Mouse (Mus musculus): ENCODE data around the gene 2410131K14Rik. TPM values are rescaled to one million over a fixed set of nuclear protein-coding genes. Genes with fewer than 3 reads are reported as not detected.

2410131K14Rik gene
- polyA plus RNA-seq, 1 experiment from 2014 or later, result 8.5 TPM

DNA sequence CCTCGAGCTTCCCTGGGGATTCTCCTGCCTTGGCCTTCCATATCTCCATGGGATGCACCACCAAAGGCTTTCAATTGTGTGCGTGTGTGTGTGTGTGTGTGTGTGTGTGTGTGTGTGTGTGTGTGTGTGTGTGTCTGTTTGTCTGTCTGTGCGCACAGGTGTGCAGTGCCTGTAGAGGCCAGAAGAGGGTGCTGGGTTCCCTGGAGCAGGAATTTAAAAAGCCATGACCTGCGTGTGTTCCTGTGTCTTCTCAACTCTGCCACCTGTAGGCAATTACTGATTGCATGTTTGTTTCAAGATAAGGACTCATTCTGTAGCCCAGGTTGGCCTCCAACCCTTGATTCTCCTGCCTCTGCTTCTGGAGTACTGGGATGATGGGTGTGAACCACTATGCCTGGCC lies 46.4 kb downstream of the 2410131K14Rik start:
- no peak overlapping the region for H3K4me2 ChIP-seq (ENCODE audit: low read length)
- no peak for ATAC-seq (replicated peaks; ENCODE audit: low FRiP score, low TSS enrichment, low read depth)
- H3K36me3 ChIP-seq (ENCODE audit: control insufficient read depth, insufficient read depth, low read length), result no peaks in the 10 kb centered on the region
- no peaks in the 10 kb centered on the region for H3K9me3 ChIP-seq (ENCODE audit: control insufficient read depth, low read length)
- H3K4me1 ChIP-seq (replicated peaks; ENCODE audit: control insufficient read depth, insufficient read depth, low read length), result peaks cover 16% of the 10 kb centered on the region
- WGBS, result 92% methylated on average over 4 of the region's 4 CpGs
- H3K4me3 ChIP-seq (ENCODE audit: low read depth, low read length), result no peak overlapping the region
- no peak overlapping the region for H3K27ac ChIP-seq (ENCODE audit: low read depth)
- DNase-seq (ENCODE audit: low spot score), result no peak
- no peaks in the 10 kb centered on the region for H3K27me3 ChIP-seq (replicated peaks; ENCODE audit: control insufficient read depth, insufficient read depth, low read length)
- H3K9ac ChIP-seq (ENCODE audit: low read length), result no peak overlapping the region

DNA sequence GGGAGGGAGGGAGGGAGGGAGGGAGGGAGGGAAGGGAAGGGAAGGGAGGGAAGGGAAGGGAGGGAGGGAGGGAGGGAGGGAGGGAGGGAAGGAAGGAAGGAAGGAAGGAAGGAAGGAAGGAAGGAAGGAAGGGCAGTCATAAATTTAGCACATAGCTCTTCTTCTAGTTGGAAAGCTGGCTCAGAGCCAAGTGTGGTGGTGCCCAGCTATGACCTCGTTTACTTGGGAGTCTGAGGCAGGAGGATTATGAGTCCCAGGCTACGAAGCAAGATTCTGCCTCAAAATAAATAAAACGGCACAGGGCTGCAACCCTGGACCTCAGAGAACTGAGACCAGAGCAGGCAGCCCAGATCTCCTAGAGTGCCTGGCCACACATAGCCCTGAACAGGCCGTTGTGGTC lies 47.4 kb downstream of the 2410131K14Rik start:
- WGBS, result 22% methylated on average over 4 of the region's 4 CpGs
- no peak overlapping the region for H3K9ac ChIP-seq (ENCODE audit: low read length)
- ATAC-seq (replicated peaks; ENCODE audit: low FRiP score, low TSS enrichment, low read depth), result no peak

DNA sequence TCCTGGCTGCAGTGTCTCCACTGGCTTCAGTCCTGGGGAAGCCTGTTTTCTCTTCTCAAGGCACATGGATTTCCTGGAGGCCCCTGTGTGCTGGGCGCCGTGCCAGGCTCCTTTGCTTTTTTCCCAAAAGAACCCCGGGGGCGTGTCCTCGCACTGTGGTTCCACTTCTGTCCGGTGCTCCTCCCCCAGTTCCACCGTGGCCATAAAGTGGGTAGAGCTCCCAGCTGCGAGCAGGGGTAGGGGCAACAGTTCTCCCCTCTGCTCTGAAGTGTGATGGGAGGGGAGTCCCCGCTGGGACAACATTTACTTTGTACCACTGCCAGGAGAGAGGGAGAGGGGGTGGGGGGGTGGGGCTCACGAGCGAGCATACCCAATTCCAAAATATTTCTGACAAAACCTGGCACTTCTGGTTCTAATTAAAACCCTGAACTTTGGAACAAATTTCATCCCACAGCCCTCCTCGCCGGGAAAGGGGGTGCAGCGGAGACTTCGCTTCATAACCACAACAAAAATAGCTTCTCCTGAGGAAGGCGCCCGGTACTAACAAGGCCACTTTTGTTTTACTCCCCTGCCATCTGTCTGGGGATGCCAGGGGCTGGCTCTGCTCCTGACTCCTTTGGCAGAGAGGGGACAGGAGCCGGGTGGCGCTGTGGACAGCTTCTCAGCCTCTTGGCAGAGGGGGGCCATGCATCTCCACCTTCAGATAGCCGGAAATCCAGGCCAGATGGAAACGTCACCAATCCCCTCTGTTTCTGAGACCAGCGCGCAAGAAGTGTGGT lies 49.2 kb downstream of the 2410131K14Rik start:
- Histone ChIP-seq H3K9me3 (ENCODE audit: control insufficient read depth, low read length) (no peaks in the 10 kb centered on the region), H3K27ac (ENCODE audit: low read depth) (peak overlapping the region; percentile 36; the same call in 1 of the 2 replicates), H3K4me3 (ENCODE audit: low read depth, low read length) (no peak overlapping the region), H3K4me2 (ENCODE audit: low read length) (peak overlapping the region; percentile 37), H3K27me3 (replicated peaks; ENCODE audit: control insufficient read depth, insufficient read depth, low read length) (no peaks in the 10 kb centered on the region), H3K9ac (ENCODE audit: low read length) (no peak overlapping the region), H3K36me3 (ENCODE audit: control insufficient read depth, insufficient read depth, low read length) (no peaks in the 10 kb centered on the region), H3K4me1 (replicated peaks; ENCODE audit: control insufficient read depth, insufficient read depth, low read length) (peaks cover 31% of the 10 kb centered on the region)
- 35% methylated on average over 23 of the region's 23 CpGs for WGBS
- peak; percentile 51 for ATAC-seq (replicated peaks; ENCODE audit: low FRiP score, low TSS enrichment, low read depth)
- peak; percentile 84 for DNase-seq (ENCODE audit: low spot score)

More for the DNA sequence above, 47.4 kb downstream of the 2410131K14Rik start:
- Histone ChIP-seq H3K36me3 (ENCODE audit: control insufficient read depth, insufficient read depth, low read length) (no peaks in the 10 kb centered on the region), H3K4me1 (replicated peaks; ENCODE audit: control insufficient read depth, insufficient read depth, low read length) (peaks cover 23% of the 10 kb centered on the region), H3K27me3 (replicated peaks; ENCODE audit: control insufficient read depth, insufficient read depth, low read length) (no peaks in the 10 kb centered on the region), H3K4me3 (ENCODE audit: low read depth, low read length) (no peak overlapping the region), H3K4me2 (ENCODE audit: low read length) (no peak overlapping the region), H3K9me3 (ENCODE audit: control insufficient read depth, low read length) (no peaks in the 10 kb centered on the region), H3K27ac (ENCODE audit: low read depth) (no peak overlapping the region)
- no peak for DNase-seq (ENCODE audit: low spot score)

DNA sequence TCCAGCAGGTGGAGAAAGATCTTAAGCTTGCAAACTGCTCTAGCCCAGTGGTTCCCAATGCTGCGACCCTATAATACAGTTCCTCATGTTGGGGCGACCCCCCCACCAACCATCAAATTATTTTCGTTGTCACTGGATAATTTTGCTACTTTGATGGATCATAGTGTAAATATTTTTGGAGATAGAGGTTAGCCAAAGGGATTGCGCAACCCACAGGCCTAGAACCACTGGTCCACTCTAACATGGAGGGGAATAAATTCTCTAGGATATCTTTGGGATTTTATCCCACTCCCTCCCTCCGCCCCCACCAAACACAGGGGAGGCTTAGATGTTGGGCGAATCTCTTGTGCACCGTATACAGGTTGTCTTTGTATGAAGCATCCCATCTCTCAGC lies 49.8 kb downstream of the 2410131K14Rik start:
- no peak overlapping the region for H3K4me3 ChIP-seq (ENCODE audit: low read depth, low read length)
- H3K4me1 ChIP-seq (replicated peaks; ENCODE audit: control insufficient read depth, insufficient read depth, low read length), result peaks cover 34% of the 10 kb centered on the region
- no peak overlapping the region for H3K9ac ChIP-seq (ENCODE audit: low read length)
- H3K9me3 ChIP-seq (ENCODE audit: control insufficient read depth, low read length), result no peaks in the 10 kb centered on the region
- no peak overlapping the region for H3K4me2 ChIP-seq (ENCODE audit: low read length)
- ATAC-seq (replicated peaks; ENCODE audit: low FRiP score, low TSS enrichment, low read depth), result no peak
- H3K27ac ChIP-seq (ENCODE audit: low read depth), result no peak overlapping the region
- WGBS, result 80% methylated on average over 7 of the region's 7 CpGs
- no peak for DNase-seq (ENCODE audit: low spot score)
- no peaks in the 10 kb centered on the region for H3K27me3 ChIP-seq (replicated peaks; ENCODE audit: control insufficient read depth, insufficient read depth, low read length)
- no peaks in the 10 kb centered on the region for H3K36me3 ChIP-seq (ENCODE audit: control insufficient read depth, insufficient read depth, low read length)

DNA sequence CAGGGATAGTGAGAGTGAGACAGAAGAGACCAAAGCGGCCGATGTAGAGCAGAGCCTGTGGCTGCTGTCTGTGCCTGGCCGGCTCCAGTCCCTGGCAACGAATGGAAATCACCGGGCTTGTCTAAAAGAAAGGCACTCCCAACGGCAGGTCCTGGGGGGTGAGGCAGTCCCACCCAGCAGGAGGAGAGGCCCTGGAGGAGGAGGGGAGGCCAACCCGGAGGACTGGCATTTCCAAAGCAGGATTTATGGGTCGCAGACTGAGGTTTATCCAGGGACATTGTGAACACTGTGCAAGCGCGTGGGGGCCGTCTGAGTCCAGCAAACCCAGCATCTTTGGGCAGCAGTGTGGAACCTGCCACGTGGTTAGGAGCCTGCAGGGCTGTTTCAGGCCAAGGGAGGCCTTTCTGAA lies 52.3 kb downstream of the 2410131K14Rik start:
- Histone ChIP-seq H3K27me3 (replicated peaks; ENCODE audit: control insufficient read depth, insufficient read depth, low read length) (no peaks in the 10 kb centered on the region), H3K27ac (ENCODE audit: low read depth) (peak overlapping the region; percentile 38; the same call in 1 of the 2 replicates), H3K4me3 (ENCODE audit: low read depth, low read length) (no peak overlapping the region), H3K4me2 (ENCODE audit: low read length) (no peak overlapping the region), H3K36me3 (ENCODE audit: control insufficient read depth, insufficient read depth, low read length) (no peaks in the 10 kb centered on the region), H3K9ac (ENCODE audit: low read length) (no peak overlapping the region), H3K4me1 (replicated peaks; ENCODE audit: control insufficient read depth, insufficient read depth, low read length) (peaks cover 36% of the 10 kb centered on the region), H3K9me3 (ENCODE audit: control insufficient read depth, low read length) (no peaks in the 10 kb centered on the region)
- no peak for ATAC-seq (replicated peaks; ENCODE audit: low FRiP score, low TSS enrichment, low read depth)
- DNase-seq (ENCODE audit: low spot score), result no peak
- 24% methylated on average over 12 of the region's 12 CpGs for WGBS

DNA sequence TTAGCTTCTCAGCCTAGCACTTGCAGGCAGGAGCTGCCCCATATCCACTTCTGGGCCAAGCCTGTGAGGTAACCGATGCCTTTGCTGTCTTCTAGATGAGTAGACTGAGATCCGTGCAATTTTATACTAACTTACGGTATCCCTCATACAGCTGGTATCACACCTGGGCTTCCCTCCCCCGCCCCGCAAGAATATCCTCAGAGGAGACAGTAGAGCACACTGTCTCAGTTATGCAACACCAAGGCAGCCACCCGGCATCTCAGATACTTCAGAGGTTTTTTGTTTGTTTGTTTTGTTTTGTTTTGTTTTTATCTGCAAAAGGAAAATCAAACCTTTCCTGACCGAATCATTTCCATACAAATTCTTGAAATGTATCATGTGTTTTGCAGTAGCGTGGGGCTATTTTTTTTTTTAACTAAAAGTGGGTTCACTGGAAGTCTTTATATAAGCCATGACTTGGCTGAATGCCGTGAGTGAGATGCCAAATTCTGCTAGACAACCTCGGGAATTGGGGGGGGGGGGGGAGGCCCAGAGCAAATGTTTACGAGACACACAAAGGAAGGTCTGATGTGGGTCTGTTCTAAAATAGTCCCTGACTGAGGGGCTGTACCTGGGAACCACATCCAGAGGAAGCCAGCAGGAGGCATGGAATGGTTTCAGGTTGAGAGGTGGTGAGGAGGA lies 54.8 kb downstream of the 2410131K14Rik start:
- DNase-seq (ENCODE audit: low spot score), result no peak
- no peak overlapping the region for H3K9ac ChIP-seq (ENCODE audit: low read length)
- H3K36me3 ChIP-seq (ENCODE audit: control insufficient read depth, insufficient read depth, low read length), result no peaks in the 10 kb centered on the region
- no peaks in the 10 kb centered on the region for H3K9me3 ChIP-seq (ENCODE audit: control insufficient read depth, low read length)
- no peak overlapping the region for H3K4me3 ChIP-seq (ENCODE audit: low read depth, low read length)
- ATAC-seq (replicated peaks; ENCODE audit: low FRiP score, low TSS enrichment, low read depth), result no peak
- H3K27me3 ChIP-seq (replicated peaks; ENCODE audit: control insufficient read depth, insufficient read depth, low read length), result no peaks in the 10 kb centered on the region
- no peak overlapping the region for H3K27ac ChIP-seq (ENCODE audit: low read depth)
- 71% methylated on average over 11 of the region's 11 CpGs for WGBS
- peaks cover 32% of the 10 kb centered on the region for H3K4me1 ChIP-seq (replicated peaks; ENCODE audit: control insufficient read depth, insufficient read depth, low read length)
- H3K4me2 ChIP-seq (ENCODE audit: low read length), result no peak overlapping the region

DNA sequence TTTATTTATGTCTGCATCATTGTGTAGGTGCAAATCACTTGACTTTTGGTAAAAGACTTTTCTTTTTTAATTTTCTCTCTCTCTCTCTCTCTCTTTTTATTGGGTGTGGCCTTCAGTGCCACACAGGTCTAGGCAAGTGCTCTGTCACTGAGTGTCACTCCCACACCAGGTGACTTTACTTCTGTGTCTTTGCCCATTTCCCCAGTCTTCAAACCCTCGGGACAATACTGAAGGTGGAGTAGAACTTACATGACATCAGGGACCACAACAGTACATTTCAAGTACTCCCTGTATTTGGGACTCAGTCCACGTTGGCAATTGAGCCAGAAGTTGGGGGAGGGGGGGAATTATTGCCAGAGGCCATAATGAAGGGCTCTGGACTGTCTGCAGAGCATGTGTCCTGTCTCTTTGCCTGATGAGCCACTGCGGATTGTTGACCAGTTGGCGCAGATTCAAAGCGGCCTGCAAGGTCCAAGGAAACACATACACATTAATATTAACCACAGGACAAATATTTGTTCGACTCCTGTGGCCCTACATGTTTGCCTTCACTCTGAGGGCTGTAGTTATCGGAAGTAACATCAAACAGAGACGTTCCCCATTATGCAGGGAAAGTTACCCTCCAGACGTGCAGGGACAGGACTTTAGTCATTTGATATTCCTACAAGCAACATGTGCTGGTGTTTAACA lies 57.6 kb downstream of the 2410131K14Rik start:
- no peak overlapping the region for H3K4me3 ChIP-seq (ENCODE audit: low read depth, low read length)
- H3K4me2 ChIP-seq (ENCODE audit: low read length), result no peak overlapping the region
- no peak overlapping the region for H3K9ac ChIP-seq (ENCODE audit: low read length)
- peaks cover 22% of the 10 kb centered on the region for H3K4me1 ChIP-seq (replicated peaks; ENCODE audit: control insufficient read depth, insufficient read depth, low read length)
- H3K36me3 ChIP-seq (ENCODE audit: control insufficient read depth, insufficient read depth, low read length), result no peaks in the 10 kb centered on the region
- 34% methylated on average over 9 of the region's 9 CpGs for WGBS
- no peaks in the 10 kb centered on the region for H3K27me3 ChIP-seq (replicated peaks; ENCODE audit: control insufficient read depth, insufficient read depth, low read length)
- H3K27ac ChIP-seq (ENCODE audit: low read depth), result no peak overlapping the region
- DNase-seq (ENCODE audit: low spot score) (no peak), ATAC-seq (replicated peaks; ENCODE audit: low FRiP score, low TSS enrichment, low read depth) (no peak)
- H3K9me3 ChIP-seq (ENCODE audit: control insufficient read depth, low read length), result no peaks in the 10 kb centered on the region

DNA sequence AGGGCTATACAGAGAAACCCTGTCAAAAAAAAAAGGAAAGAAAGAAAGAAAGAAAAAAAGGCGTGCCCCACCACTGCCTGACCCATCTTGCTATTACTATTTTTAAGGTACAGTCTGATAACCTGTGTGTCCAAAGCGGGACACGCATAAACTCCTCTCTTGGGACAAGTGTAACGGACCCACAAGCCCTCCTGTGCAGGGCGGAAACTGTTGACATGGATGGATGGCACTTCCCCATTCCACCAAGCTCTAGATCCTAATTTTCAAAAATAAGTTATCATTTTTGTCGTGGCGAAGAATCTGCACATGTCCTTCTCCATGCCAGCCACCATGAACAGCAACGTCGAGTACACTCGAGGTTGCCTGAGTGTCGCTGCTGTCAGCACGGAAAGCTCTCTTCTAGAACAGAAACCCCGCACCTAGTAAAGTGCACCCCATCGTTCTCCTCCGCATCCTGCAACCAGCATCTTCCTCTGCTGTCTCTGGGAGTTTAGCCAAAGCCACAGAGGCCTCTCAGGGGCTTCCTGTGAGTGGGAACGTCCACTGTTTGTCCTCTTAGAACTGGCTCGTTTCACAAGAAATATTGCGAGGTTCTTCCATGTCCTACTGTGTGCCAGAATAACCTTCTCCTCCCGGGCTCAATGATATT lies 60.1 kb downstream of the 2410131K14Rik start:
- Histone ChIP-seq H3K27me3 (replicated peaks; ENCODE audit: control insufficient read depth, insufficient read depth, low read length) (no peaks in the 10 kb centered on the region), H3K27ac (ENCODE audit: low read depth) (no peak overlapping the region), H3K36me3 (ENCODE audit: control insufficient read depth, insufficient read depth, low read length) (no peaks in the 10 kb centered on the region), H3K9me3 (ENCODE audit: control insufficient read depth, low read length) (no peaks in the 10 kb centered on the region), H3K4me1 (replicated peaks; ENCODE audit: control insufficient read depth, insufficient read depth, low read length) (peaks cover 13% of the 10 kb centered on the region; the same call in 1 of the 2 replicates), H3K4me3 (ENCODE audit: low read depth, low read length) (no peak overlapping the region), H3K9ac (ENCODE audit: low read length) (no peak overlapping the region), H3K4me2 (ENCODE audit: low read length) (no peak overlapping the region)
- DNase-seq (ENCODE audit: low spot score), result no peak
- no peak for ATAC-seq (replicated peaks; ENCODE audit: low FRiP score, low TSS enrichment, low read depth)
- WGBS, result 82% methylated on average over 19 of the region's 19 CpGs
